Mouse (Mus musculus) kidney, postnatal 36 days (tissue): ENCODE measurements around the gene Gm17542.
A peak's percentile ranks its signal among the peaks of the same experiment; 100 is the strongest.
"Not testable (repeated sequence)": the region's sequence is repeated elsewhere in the genome, so short reads cannot be mapped to it uniquely, and the experiment has no call there.

Experiments
- DNase-seq, 2 experiments: peaks; one replicate each; pipeline ENCODE4 v3.0.0; 2021 to 2022; ENCODE audit warnings: mixed read lengths in 2 of 2

The Gm17542 gene

DNA sequence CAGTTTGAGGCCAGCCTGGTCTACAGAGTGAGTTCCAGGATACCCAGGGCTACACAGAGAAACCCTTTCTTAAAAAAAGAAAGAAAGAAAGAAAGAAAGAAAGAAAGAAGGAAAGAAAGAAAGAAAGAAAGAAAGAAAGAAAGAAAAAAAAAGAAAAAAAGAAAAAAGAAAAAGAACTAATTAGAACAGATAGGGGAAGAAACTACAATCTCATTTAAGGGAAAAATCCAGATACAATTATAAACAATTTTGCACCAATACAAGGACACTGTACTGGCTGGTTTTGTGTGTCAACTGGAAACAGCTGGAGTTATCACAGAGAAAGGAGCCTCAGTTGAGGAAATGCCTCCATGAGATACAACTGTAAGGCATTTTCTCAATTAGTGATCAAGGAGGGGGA, at the start of gene Gm17542:
Gene Gm17542 (minus strand): TSS at position 101 of the 400 bp plus-strand sequence.
- DNase-seq = not testable (repeated sequence)

DNA sequence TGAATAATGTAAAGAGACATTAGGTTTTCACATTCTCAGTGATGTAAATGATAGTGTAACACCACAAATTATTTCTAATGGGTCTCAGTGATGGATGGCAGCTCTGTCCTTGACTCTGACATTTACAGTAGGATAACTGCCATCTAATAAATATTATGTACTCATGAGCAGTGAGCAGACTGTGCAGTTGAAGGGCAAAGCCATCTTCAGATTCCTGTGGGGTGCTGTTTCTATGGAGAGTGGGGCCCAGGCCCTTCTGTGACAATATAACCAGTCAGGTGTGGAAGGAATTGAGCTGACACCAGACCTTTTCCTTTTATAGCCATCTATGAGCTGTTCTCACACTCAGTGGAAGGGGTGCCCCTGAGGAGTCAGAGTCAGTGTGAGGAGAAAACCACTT, 21.8 kb upstream of the Gm17542 start:
- no peak for DNase-seq

DNA sequence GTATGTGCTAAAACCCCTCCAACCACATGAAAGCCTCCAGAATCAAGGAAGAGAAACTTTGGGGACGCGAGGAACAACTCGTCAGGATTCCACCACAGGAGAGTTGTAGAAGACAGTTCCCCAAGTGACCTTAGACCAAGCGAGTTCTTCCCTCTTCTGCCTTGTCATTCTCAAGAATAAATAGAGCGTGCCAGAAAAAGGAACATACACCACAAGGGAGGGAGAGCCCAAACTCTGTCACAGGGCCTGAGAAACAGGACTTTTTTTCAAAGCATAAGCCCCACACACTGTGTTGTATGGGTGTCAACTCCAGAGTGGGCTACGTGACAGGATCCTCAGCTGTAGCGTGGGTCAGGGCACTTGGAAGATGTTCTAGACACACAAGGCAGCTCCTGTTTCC, 20.1 kb upstream of the Gm17542 start:
- no peak for DNase-seq

DNA sequence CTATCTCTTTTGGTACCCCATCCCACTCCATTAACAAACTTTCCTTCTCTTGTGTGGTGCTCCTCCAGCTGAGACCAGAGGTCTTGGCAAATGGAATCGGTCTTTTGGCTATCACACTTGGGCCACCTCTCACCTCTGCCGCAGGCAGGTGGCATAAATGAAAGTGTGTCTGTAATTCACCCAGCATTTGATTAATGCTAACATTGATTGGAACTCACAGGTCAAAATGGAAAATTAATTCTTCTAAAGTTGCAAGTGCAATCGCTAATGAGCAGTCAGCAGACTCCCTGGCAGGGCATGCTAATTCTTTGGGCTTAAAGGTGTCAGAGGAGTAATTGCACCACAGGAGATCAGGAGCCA, 3.2 kb downstream of the Gm17542 start:
- no peak for DNase-seq

DNA sequence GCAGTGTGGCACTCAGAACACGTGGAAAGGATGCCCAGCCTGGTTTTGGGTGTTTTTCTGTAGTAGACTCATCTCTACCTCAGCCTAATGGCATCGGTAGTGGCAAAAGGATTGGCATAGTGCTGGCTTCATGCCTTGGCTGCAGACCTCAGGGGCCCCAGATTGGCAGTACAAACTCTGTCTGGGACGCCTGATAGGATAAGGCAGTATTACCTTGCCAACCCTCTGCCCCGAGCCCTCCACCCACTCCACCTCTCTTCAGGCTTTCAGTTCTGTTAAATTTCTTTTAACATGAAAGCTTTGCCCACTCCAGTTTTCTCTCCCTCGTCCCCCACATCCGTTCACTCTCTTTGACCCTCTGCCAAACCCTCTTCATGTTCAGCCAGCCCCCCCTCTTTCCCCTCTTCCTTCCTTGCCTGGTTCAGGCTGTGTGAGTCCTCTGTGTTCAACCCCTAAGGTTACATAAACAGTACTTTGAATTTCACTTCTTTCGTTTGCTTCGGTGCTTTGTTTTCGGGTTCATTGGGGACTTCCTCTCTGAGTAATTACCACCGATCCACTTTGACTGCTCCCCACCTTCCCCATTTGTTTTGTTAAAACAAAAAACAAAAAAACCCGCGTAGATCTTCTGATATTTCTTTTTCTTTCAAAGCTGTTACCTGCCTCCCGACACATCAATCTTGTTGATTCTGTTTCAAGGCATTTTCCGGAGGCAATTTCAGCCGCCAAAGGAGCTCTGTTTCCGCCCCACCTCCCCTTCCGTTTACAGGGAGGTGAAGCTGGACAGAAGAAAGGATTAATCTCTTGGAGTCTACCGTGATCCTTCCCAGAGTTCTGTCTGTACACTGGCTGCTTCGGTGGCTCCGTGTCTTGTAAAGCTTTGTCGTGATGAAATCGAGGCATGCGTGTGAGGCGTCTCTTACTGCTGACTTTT, 3.9 kb downstream of the Gm17542 start:
- peak; percentile 6 for DNase-seq

DNA sequence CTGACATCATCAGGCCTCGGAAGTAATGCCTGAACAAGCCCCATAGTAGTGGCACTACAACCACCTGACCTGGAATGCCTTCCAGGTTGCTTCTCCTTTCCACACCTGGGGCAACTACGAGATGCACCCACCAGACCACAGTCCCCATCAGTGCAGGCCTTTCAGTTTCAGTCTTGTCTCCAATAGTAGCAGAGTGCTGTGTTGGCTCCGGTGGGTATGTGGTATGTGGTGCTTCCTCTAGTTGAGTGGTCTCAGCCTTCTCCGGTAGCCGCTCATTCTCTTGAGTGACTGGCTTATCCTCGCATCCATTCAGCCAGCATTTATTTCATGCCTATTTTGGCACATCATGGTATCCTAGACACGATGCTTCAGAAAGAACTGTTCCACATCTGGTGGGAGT, 4.8 kb downstream of the Gm17542 start:
- no peak for DNase-seq

DNA sequence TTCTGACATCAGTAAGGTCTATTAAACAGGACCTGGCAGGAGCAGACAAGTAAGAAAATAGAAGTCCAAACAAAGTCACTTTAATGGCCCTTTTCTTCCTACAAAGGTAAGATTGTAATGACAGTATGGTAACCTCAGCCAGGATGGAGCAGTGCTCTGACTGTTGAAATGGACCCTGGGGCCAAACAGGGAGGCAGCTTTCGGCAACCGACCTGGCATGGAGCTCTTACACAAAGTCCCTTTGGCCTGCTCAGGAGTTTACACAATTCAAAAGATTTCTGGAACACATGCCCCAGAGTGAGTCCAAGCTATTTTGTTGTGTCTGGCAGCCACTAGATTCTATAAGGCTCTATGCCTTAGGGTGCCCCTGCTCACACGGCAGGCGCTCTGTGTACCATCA, 9.0 kb downstream of the Gm17542 start:
- no peak for DNase-seq

DNA sequence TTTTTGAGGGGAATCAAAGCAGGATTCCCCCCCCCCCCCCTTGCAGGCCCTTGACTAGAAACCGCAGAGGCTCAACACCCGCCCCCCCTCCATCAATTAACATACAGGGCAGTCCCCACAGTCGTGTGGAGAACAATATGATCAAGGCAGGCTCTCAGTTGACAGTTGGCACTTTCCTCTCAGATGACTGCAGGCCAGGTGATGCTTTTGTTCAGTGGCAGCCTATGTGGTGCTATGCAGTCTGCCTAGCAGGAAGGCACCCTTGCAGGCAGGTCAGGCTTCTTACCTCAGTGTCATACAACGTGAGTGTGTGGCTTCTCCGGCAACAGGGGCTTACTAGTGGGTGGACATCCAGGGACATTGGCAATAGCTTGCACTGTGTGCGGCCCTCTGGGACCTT, 17.4 kb downstream of the Gm17542 start:
- no peak for DNase-seq

DNA sequence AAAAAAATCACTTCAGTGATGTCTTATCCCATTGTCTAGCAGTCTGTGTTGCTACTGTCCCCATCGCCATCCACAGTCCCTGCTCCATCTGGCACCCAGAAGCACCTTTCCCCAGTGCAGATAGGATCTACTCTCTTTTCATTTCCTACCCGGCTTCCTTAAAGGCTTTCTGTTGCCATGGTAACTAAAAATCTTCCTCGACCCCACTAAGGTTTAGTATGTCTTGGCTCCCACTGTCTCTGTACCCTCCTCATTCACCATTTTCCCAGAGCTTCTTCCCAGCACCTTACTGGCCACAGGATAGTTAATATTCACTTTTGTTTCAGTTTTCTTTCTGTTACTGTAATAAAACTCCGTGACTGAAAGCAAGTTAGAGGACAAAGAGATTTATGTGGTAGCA, 17.9 kb downstream of the Gm17542 start:
- DNase-seq = no peak

DNA sequence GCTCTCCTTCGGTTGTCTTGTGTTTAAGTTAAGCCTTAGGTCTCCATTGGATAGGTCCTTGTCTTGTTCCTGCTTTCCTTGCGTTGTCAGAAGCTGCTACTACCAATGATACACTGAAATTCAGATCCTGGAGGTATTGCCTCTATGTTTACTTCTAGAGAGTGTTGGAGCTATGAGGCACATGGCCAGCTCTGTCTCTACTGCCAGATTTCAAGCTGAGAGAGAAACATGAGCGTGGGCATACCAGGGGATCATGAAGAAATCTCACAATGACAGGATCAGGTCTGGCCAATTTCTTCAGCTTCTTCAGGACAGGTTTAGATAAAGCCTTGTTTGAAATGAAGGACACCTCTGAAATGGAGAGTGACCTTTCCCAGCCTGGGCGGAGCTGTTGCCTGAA, 19.1 kb downstream of the Gm17542 start:
- DNase-seq = no peak

DNA sequence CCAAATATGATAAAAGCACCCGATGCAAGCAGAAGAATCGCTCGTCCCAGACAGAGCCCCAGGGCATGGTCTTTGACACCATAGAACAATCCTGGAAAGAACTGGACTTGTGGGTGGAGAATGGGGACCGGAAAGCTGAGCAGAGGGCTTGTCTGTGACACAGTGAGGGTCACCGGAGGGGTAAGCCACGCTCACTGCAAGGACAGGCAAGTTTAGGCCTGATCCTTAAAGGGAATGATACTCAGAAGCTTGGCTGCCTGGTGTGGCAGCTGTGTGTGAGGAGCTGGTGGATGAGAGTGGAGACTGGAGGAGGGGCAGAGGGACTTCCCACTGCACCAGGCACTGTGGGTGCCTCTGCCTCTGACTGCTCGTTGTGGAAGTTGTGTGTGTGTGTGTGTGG, 27.0 kb downstream of the Gm17542 start:
- no peak for DNase-seq

DNA sequence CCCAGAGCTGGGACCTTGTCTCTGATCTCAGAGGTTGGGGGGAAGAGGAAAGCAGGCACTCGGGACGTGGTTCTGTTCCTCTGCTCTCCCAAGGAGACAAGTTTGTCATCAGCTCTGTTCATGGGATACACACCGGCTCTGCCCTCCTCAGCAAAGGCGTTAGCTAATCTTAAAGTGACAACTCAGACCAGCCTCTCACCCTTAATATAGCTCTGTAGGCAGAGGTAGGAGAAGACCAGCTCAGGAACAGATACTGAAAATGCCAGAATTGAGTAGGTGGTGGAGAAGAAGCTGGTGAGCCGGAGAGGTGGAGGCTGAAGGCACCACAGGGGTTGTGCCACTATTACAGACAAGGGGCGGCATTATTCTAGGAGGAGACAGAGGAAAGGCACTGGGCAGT, 38.7 kb downstream of the Gm17542 start:
- DNase-seq = no peak

DNA sequence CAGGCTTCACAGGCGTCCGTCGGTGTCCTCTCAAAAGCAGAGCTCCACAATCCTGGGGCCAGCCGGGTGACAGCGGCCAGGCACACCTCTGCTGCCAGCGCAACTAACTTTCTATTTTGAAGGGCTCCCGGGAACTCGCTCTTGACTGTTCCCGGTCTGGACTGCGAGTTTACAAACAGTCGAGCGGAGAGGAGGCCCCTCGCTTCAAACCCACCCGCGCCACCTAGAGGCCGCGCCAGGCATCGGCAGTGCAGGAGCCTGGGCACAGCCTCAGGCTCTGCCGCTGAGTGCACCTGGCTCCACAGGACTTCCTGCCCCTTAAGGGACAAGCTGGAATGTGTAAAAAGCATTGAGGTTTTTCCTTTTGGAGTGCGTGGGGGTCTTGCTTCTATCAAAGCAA, 42.5 kb downstream of the Gm17542 start, which contains the start of gene Edar:
Gene Edar (minus strand): TSS at position 122 of the 400 bp plus-strand sequence.
- peak; percentile 78 to 92 for DNase-seq

DNA sequence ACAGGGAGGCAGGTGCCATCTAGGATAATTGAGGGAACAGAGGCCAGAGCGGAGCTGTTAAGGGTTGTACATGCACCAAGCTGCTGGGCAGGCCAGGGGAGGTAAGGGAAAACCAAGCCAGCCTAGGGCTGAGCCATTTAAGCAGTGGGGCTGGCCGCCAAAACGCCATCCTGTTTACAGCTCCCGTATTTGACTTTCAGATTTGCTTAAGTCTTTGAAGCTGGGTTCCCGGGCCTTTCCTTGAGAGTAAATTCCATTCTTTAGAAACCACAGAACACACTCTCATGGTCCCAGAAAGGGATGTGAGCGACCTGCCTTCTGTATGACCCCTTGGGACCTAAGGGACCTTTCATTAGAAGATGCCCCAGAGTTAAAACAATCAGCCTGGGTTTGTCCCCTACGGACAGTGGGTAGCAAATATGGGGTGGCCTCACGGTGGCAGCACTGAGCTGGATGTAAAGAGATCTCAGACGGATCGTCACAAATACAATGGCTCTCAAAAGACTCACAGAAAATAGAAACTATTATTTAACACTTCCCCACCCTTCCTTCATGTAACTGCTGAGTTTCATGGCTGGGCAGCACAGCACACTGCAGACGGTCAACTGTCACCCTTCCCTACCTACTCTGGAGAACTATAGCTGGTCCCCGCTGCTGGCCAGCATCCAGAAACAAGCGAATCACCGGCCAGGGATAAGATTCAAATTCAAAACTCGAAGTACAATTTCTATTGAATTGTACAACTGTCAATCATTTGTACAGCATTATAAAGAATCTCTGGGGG, 44.5 kb downstream of the Gm17542 start:
- DNase-seq = peak; percentile 73 to 94

DNA sequence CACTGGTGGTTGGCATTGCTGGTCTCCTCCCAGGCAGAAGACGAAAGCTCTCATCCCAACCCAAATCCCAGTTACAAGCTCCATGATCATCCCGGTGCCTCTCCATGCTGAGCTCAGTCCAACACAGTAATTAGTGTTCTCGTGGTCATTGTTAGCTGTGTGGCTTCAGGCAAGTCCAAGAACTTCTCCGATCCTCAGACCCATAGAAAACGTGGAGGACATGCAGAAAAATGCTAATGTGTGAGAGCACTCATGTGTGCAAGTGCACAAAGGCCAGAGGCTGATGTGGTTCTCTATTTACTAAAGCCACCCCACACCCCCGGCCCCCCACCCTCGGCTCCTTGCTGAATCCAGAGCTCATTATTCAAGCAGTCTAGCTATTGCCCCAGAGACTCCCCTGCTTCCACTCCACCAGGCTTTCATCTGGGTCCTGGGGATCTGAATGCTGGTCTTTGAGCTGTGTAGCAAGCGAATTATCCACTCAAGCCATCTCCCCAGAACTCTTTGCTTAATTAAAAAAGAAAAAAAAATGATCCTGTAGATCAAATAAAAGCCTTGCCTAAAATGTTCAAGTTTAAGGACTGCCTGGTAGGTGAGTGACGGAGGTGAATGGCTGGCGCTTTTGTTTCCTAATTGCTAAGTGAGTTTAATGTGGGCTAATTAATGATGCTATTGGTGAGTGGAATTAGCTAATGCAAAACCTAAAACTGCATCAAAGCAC, 45.3 kb downstream of the Gm17542 start:
- no peak for DNase-seq

DNA sequence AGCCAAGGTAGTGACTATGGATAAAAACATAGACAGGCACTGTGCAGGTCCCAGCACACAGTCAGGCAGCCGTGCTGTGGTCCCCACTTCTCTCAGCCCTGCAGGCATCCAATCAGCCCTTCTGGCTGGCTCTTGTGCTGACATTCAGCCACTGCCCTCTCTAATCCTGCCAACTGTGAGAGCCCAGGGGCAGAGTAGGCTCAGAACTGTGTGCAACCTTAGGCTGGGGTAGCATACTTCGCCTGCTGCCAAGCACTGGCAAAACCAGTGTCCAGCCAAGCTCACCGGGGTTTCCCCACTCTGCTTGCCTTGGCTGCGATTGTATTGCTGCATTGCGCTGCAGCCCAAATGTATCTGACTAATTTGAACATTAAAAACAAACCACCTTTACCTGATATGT, 54.1 kb downstream of the Gm17542 start:
- DNase-seq = peak; percentile 28 to 33
